Mouse (Mus musculus) spleen, postnatal 4 days (tissue): ENCODE measurements around the gene Avl9.

ENCODE experiments used
- DNase-seq, 2 experiments: peaks; one replicate each; pipeline ENCODE4 v3.0.0; 2022; ENCODE audit warnings: low spot score in 2 of 2

Avl9 gene

DNA sequence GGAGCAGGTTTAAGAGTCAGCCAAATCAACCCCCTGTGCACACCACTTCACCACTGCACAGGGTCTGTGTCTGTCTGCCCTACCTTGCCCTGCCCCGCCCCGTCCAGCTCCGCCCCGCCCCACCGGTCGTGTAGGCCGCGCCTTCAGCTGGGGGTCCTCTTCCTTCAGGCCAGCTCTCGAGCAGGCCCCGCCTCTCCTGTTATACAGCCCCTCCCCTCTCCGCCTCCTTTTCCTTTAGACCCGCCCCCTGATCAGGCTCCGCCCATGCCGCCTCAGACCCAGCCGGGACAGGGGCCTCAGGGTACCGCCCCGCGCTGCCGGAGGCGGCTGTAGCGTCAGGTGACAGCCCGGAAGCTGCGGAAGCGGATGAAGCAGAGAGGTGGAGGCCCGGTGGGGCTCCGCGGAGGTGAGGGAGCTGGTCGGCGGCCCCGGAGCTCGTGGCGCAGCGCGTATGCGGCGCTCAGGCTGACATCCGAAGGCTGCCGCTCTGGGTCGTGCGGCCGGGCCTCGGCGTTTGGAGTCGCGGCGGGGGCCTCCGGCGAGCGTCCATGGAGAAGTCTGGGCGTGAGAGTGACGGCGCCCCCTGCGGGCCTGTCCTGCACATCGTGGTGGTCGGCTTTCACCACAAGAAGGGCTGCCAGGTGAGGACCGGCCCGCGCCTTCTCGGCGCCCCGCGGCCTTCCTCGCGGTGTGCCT, at the start of gene Avl9:
Avl9 (plus strand) TSS at position 326 of the 696 bp plus-strand sequence.
- DNase-seq, result peak; percentile 99

DNA sequence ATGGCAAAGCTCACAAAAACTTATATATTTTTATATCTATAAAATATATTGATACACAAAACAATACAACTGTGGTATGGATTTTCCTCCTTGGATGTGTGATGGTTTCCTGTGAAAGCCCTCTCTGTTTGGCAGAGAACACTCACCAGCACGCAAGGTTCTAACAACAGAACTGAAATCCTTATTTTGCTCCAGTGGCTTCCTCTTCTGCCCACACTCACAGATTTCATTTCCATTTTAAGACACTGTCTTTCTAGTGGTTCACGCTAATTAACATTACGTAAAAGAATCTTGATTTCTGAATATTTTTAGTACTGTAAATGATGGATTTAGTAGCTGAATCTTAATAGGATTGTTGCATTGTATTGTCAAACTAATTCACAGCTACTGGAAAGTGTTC, 26.5 kb upstream of the Avl9 start:
- no peak for DNase-seq

DNA sequence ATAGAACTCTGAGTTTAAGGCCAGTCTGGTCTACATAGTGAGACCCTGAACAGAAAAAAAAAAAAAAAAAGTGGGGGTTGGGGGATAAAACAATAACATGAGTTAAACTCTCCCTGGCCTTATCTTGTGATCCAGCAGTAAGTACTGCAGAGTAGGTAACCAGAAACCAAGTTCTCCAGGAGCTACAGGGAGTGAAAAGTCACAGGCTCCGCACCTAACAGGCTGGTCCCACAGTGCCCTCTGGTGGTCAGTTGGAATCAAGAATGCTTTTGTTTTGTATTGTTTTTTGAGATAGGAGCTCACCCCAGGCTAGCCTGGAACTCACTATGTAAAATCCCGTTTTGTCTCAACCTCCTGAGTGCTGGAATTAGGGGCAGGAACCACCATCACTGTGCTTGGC, 23.5 kb upstream of the Avl9 start:
- DNase-seq, result peak; percentile 59 to 85

DNA sequence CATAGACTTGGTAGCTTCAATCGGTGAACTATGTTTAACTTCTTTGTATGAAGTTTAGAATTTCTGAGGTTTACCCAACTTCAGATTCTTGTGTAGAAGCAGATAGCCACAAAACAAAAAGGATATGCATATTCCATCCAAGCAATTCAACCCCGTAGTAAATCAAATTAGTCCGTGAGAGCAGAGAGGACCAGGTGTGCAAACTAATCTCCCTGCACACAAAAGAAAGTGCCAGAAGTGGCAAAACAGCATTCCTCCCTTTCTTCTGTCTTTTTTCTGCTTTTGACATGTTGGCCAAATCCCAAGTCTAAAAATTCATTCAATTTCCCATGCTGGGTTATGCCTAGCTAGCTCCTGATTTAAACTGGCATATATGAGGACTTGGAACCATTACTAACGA, 22.3 kb upstream of the Avl9 start:
- DNase-seq, result no peak

DNA sequence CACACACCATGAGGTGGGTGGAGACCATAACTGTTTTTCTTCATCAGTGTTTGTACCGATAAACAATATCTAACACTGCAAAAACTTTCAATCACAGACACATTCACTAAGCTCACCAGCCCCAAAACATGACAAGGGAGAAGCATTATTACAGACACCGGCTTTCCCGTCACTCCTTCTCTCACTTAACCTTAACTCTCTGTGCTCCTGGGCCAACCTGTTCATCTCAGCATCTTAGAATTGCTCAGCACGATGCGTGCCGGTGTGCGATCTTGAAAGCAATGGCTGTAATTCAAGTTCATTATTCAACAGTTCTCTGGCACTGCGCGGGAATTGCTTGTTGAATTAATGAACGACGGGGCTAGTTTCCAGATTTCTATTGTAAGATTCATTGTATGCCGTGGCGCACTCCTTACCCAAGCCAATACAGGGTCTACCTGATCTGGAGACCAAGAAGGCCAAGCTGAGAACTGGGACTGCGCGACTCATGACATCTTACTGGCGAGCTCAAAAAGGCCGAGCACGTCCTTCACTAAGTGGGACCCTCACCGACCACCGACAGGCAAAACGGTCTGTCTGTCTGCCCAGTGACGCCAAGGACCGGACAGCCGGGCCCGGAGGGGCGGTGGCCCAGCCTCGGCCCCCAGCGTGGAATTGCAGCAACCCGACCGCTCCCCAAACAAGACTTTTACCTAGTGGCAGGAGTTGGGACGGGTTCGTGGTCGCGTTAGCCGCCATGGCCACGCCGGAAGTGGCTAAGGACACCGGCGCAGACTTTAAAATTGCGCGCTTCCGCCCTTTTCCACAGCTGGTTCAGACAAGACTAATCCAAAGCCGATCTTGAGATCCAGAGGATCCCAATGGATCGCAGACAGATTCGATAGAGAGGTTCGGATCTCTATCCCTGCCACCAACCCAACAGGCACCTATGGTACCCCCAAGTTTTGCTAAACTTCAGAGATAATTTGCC, 10.5 kb upstream of the Avl9 start, which contains the start of gene Lsm5:
Lsm5 (minus strand) TSS at position 780 of the 970 bp plus-strand sequence.
- peak; percentile 82 to 86 for DNase-seq

DNA sequence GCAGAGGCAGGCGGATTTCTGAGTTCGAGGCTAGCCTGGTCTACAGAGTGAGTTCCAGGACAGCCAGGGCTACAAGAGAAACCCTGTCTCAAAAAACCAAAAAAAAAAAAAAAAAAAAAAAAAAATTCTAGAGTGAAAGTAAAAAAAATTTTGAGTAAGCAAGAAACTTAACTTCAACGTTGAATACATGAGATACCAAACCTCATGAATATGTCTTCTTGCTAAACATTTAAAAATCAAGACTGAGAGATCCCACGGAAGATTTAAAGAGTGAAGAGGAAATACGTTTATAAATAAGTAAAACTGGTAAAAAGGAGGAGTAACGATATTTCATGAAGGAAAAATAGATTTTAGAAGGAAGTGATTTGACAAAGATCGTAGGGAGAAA, 519 bp upstream of the Avl9 start:
- no peak for DNase-seq

DNA sequence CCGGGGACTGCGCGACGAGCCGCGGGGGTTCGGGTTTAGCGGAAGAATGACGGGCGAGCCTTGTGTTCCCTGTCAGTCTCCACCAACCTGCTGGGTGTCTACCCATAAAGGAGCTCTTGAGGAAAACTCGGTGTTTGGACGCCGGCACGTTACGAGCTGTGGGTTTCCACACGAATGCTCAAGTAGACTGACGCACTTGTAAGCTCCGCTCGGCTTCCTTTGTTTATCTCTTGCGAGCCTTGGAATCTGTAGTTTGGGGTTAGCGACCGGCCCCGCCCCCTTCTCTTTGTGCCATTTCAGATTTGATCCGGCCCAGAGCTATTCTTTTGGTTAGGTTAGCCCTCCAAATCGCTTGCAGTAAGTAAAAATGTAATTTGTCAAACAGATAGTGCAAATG, 569 bp downstream of the Avl9 start:
- DNase-seq, result no peak

DNA sequence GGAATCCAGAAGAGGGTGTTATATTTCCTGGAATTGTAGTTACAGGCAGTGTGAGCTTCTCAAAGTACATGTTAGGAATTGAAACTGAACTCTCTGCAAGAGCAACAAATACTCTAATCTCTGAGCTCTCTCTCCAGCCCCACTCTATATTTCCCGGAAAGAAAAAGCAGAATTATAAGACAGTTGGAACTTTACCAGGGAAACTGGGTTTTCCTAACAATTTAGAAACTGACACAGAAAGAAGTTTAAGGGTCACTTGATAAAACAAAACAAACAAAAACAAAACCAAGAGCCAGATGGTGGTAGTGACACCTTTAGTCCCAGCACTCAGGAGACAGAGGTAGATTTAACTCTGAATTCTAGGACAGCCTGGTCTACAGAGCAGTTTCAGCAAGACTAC, 4.4 kb downstream of the Avl9 start:
- DNase-seq, result no peak

DNA sequence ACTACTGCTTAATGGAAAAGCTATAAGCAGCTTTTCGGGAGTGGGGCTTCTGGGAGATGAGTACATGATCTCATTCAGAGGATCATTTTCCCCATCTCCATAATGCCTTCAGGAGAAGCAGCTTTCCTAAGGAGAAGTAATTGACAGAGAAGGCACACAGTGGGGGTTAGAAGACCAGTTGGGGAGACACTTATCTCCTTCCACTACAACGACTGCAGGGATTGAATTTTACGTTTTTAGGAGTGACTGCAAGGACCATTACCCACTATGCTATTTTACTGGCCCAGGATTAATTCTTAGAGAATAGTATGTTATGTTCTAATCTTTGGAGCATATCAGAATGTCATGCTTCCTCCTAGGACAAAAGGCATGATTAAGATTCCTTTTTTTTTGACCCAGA, 6.2 kb downstream of the Avl9 start:
- DNase-seq, result no peak

DNA sequence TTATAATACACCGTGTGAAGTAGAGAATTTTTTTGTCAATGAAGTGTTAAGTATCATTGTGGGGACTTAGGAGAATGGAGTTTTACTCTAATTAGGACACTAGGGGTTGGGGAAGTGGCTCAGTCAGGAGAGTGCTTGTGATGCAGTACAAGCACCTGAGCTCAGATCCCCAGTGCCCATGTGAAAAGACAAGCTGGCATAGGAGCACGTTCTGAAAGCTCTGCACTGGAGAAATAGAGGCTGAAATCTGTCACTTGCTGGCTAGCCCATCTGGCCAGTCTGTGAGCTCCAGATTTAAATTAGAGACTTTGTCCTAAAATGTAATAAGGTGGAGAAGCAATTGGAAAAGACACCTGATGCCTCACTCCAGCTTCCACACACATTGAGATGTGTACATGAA, 17.8 kb downstream of the Avl9 start:
- no peak for DNase-seq

DNA sequence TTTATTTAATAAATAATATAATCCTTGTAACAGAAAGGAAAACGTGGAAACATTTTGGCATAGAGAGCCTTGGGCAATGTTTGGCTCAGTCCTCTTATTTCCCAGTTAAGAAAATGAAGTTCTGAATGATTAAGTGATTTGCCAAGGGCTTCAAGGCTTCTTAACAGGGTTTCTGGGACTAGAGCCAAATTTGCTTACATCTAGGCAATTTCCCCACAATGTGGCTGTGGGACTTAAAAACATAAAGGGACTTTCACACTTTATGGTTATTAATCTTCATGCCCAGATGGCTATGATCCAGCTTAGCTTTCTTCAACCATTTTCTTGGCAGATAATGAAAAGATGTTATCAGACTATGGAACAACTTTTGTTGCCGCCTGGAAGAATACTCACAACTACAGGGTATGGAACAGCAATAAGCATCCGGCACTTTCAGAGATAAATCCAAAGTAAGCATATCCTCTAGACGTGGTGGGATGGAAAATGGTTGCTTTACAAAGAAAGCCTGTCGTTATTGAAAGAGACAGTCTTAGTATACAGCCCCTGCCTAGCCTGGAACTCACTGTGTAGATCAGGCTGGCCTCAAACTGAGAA, 31.3 kb downstream of the Avl9 start:
- DNase-seq, result no peak

DNA sequence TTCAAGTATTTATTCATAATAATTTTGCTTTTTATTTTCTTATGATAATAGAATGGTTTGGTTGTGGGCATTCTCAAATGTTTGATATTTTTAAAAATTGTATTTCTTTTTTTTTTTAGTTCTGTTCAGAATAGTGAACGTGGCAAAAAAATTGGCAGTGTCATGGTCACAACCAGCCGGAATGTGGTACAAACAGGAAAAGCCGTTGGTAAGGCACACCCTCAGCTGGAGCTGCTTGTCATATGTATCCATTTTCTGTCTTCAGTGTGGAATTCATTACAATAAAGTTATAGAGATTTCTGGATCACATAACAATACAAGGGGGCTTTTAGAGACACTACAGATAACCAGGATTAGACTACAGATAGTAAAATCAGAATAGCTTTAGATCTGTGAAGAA, 39.0 kb downstream of the Avl9 start:
- DNase-seq, result no peak

DNA sequence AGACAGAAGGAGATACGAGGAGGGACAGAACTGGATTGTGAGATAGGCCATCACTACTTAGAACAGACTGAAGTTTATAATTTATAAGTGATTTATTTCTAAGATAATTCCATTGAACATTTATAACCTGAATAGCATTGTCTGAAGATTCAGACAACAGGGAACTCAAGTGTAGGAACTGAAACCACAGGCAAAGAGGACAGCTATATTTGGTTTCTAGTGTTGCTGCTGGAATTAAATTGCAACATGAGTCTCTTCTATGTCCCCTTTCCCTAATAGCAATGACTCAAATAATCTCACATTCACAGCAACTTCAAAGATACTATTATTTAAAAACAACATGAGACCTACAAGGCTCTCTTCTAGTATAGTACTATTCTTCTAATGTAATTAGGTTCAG, 41.4 kb downstream of the Avl9 start:
- DNase-seq, result no peak

DNA sequence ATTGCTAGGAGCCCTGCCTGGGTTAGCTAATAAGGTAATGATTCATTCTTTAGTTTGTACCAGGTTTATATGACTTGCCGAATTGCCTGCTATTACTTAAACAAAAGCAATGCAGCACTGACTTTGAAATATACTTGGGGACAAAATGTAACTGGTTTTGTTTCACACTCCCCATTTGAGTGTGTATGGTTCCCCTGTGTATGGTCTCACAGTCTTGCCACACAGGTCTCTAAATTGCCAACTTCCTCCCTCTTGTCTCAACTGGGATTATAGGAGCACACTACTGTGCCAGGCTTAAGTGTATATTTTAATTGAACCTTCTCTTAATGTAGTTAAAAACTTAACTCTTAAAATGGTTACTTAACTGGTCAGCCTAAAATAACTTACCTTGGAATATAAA, 44.6 kb downstream of the Avl9 start:
- no peak for DNase-seq

DNA sequence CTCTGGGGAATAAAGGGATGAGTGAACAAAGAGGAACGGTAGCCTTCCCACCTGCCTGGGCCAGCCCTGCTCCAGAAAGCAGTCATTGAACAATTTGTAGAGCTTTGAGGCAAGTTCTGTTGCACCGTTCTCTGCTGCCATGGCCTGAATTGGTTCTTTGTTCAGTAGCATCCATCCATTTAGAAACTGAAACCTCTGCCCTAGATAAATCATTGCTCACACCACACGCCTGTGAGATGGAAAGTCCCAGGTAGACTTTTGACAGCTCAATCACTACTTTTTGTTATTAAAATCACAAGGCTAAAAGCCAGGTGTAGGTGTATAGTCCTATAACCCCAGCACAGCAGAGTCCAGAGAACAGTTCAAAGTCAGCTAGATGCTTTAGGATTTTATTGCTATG, 50.6 kb downstream of the Avl9 start:
- DNase-seq, result no peak

DNA sequence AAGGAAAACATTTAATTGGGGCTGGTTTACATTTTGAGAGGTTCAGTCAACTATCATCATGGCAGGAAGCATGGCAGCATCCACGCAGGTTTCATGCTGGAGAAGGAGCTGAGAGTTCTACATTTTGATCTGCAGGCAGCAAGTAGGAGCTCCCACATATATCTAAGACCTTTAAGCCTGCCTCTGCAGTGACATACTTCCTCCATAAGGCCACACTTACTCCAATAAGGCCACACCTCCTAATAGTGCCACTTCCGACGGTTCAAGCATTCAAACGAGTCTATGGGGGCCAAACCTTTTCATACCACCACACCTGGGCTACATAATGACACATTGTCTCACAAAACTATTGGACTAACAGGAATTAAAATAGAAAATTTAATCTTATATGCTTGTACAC, 51.0 kb downstream of the Avl9 start:
- no peak for DNase-seq

DNA sequence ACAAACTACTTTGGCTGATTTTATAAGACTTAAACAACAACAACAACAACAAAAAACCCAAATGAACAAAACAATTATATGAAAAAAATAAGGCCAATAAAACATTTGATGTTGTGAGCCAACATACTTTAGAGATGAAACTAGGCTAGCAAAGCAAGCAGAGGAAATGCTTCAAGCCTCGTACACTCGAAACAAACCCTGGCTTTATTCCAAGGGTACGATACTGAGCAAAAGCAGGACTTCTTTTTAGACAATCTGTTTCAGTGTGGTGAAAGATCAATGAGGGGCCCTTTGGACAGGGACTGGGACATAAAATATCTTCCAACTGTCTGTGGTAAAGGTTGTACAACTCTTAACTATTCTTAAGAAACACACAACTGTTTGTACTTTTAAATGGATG, 61.1 kb downstream of the Avl9 start:
- no peak for DNase-seq

DNA sequence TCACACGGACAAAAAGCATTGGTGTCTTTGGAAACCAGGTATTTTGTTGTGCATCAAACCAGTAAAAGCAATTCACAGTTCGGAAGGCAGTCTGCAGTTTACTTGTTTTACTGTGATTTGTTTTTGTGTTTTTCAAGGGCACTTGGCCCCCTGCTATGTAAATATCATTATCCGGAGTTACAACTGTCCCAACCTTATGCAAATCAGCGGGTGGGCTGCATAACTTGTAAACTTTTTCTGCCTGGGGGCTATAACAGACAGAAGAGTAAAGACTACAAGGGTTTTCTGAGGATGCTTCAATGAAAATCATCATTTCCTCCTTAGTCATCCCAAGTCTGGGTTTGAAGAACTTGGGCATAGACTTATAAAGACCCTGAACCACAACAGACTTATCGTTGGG, 64.9 kb downstream of the Avl9 start:
- DNase-seq, result no peak

DNA sequence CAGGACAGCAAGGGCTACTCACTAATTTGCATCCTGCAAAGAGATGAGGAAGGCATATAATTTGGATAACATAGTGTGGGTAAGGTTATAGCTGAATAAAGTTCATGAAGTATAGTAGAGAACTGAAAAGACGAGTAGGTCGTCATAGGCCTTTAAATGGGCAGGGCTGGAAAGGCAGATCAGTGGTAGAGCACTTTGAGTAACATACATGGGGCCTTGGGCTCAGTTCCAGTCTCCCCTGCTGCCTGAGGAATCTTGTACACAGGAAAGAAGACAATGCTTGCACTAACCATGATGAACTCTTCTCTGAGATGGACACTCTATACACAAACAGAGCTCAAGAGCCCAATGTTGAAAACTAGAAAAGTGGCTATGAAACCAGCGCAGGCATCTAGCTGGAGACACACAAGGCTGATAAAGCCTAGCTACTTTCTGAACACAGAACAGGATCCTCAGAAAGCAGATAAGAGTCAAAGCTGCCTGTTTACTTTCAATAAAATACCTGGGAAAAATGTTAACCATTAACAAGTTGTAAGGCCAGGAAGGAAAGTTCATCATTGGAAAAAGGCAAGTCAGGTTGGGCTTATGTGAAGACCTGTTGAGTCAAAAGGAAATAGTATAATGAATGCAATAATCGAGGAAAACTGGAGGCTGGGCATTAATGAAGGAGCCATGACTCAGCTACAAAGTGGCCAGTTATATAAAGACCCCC, 69.0 kb downstream of the Avl9 start:
- DNase-seq, result no peak

DNA sequence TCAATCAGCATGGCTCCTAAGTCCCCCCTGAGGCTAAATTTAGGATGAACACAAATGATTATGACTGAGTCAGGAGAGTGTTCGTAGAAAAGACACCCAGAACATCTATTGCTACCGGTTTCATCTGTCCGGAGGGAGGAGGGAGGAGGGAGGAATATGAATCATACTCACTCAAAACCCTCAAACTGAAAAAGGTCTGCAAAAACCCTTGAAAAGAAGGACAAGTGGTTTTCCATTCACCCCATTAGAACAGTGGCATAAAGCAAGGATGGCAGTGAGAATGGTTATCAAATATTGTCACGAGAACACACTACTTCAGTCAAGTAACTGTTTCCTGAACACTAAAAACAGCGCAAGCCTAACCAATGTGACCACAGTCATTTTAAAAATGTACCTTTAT, 70.4 kb downstream of the Avl9 start:
- no peak for DNase-seq

DNA sequence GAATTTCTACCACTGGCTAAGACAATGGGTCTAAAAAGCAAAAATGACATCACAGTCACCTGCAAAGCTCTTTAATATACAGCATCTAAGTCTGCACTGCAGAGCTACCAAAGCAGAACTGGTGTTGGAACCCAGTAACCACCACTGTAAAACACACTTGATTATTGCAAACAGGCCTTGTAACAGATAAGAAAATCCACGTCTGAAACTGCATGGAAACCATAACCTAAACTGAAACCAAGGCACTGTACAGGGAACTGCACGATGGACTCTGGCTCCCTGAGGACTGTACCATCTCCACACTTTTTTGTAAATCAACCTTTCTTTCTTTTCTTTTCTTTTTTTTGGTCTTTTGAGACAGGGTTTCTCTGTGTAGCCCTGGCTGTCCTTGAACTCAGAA, 73.0 kb downstream of the Avl9 start:
- no peak for DNase-seq

DNA sequence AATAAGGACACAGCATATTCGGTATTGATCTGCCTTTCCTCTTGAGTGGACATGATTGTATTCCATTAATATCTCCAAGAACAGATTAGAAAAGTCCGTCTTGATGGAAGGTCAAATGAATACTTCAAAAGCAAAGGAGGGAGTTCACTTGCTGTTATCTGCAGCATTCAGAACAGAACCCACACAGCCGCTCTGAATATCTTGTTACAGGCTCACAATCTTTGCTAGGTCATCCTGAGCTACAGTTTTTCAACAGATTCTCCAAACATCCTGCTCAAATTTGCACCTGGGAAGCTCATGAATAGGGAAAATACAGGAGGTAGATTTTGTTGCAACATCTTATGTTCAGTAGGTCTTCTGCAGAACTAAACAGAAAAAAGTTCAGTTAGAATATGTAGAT, 74.6 kb downstream of the Avl9 start:
- no peak for DNase-seq
